15 mouse cellular contexts compared by ENCODE assay signal in genomic region chr16:89944604-89945283, GRCm38 (mm10).
DNase-seq lines count a peak whose midpoint lies in the region; ATAC-seq and TF ChIP-seq lines count a peak whose summit lies in the region.
"Had no signal": no experiment of that assay in that cellular context is flagged by ENCODE, and none has a peak within 500 bp of the region (broad histone marks: within the 10 kb centered on the region; RNA-seq: fewer than 3 reads in every experiment).

No protein-coding gene starts in this region.

- no peak for TF ChIP-seq POLR2A in cerebellum, adult 2 months (IDR thresholded peaks at IDR 0.05; ENCODE audit: borderline replicate concordance, insufficient read depth, low read length)

- no peak overlapping the region for H3K9ac ChIP-seq in hindbrain, embryonic 14.5 days
- peak overlapping the region; percentile 47 for H3K9ac ChIP-seq in midbrain, embryonic 11.5 days (ENCODE audit: low read length)
- H3K9ac ChIP-seq: heart, embryonic 12.5 days; lung, embryonic 14.5 days had no signal

- 51% methylated on average over 19 of the region's 19 CpGs for WGBS in cerebellum, adult 2 months
- WGBS in hindbrain, embryonic 14.5 days: 24% methylated on average over 19 of the region's 19 CpGs
- 19% methylated on average over 19 of the region's 19 CpGs for WGBS in midbrain, embryonic 11.5 days

- H3K27me3 ChIP-seq in cerebellum, adult 2 months (ENCODE audit: control insufficient read depth, insufficient read depth, low read length): no peaks in the 10 kb centered on the region
- H3K27me3 ChIP-seq in hindbrain, embryonic 14.5 days (ENCODE audit: control insufficient read depth, insufficient read depth, low read length): no peaks in the 10 kb centered on the region
- no peaks in the 10 kb centered on the region for H3K27me3 ChIP-seq in midbrain, embryonic 11.5 days (ENCODE audit: control insufficient read depth, insufficient read depth, low read length)
- H3K27me3 ChIP-seq: heart, embryonic 12.5 days had no signal

- ATAC-seq in hindbrain, embryonic 14.5 days (ENCODE audit: low FRiP score): no peak
- peak; percentile 35 for ATAC-seq in midbrain, embryonic 11.5 days (ENCODE audit: low FRiP score)
- ATAC-seq: inflammation-experienced regulatory T-cells, adult 6 months had no signal

- H3K4me2 ChIP-seq in hindbrain, embryonic 14.5 days (replicated peaks): peak overlapping the region; percentile 23; the same call in 1 of the 2 replicates
- H3K4me2 ChIP-seq in midbrain, embryonic 11.5 days: peak overlapping the region; percentile 32
- H3K4me2 ChIP-seq: heart, embryonic 12.5 days; lung, embryonic 14.5 days had no signal

- H3K4me3 ChIP-seq in cerebellum, adult 2 months (replicated peaks; ENCODE audit: insufficient read depth, low read depth, low read length): no peak overlapping the region
- no peak overlapping the region for H3K4me3 ChIP-seq in hindbrain, embryonic 14.5 days (replicated peaks; ENCODE audit: low read length)
- H3K4me3 ChIP-seq in midbrain, embryonic 11.5 days (ENCODE audit: low read depth, low read length): no peak overlapping the region
- H3K4me3 ChIP-seq: gastrocnemius, adult 2 months; heart, embryonic 12.5 days had no signal

- H3K4me1 ChIP-seq in cerebellum, adult 2 months (ENCODE audit: control insufficient read depth, insufficient read depth, low read length): peaks cover 57% of the 10 kb centered on the region
- H3K4me1 ChIP-seq in hindbrain, embryonic 14.5 days (replicated peaks; ENCODE audit: control insufficient read depth, insufficient read depth, low read length): peaks cover 33% of the 10 kb centered on the region
- H3K4me1 ChIP-seq in midbrain, embryonic 11.5 days (ENCODE audit: control insufficient read depth, insufficient read depth, low read length): peaks cover 35% of the 10 kb centered on the region

- H3K27ac ChIP-seq in cerebellum, adult 2 months (ENCODE audit: insufficient read depth, low read length): 0 out of 2 replicates have a peak overlapping the region, but pooled peaks have one; percentile 18
- no peak overlapping the region for H3K27ac ChIP-seq in hindbrain, embryonic 14.5 days
- H3K27ac ChIP-seq in midbrain, embryonic 11.5 days (ENCODE audit: low read depth, low read length): peak overlapping the region; percentile 51
- H3K27ac ChIP-seq: gastrocnemius, adult 2 months had no signal

- TF ChIP-seq CTCF in cerebellum, adult 2 months (IDR thresholded peaks at IDR 0.05; ENCODE audit: borderline replicate concordance, insufficient read depth, low read depth, low read length): no peak

- H3K36me3 ChIP-seq in hindbrain, embryonic 14.5 days (replicated peaks; ENCODE audit: control insufficient read depth, insufficient read depth): no peaks in the 10 kb centered on the region
- H3K36me3 ChIP-seq in midbrain, embryonic 11.5 days (ENCODE audit: control insufficient read depth, insufficient read depth, low read length): no peaks in the 10 kb centered on the region

- H3K9me3 ChIP-seq in hindbrain, embryonic 14.5 days (ENCODE audit: control insufficient read depth, low read length): no peaks in the 10 kb centered on the region
- H3K9me3 ChIP-seq in midbrain, embryonic 11.5 days (ENCODE audit: control insufficient read depth, low read length): no peaks in the 10 kb centered on the region; the same call in 1 of the 2 replicates

- no peak for DNase-seq in cerebellum, adult 2 months
- DNase-seq in cerebellum, adult 9-11 months: no peak
- DNase-seq in embryo, embryonic 9.5 days (ENCODE audit: extremely low spot score): peak; percentile 28
- no peak for DNase-seq in hindbrain, embryonic 14.5 days (ENCODE audit: low spot score)
- DNase-seq in midbrain, embryonic 11.5 days (ENCODE audit: low spot score, missing footprints): peak; percentile 90
- no peak for DNase-seq in lung, postnatal 4 days
- no peak for DNase-seq in lung, postnatal 14 days
- no peak for DNase-seq in left cerebral cortex, adult 11 months (ENCODE audit: low spot score)
- DNase-seq: cerebellum, adult 8-10 months; gastrocnemius, adult 2 months; kidney, postnatal 36 days; lung, embryonic 14.5 days; thymus, postnatal 14 days had no signal

Comparison
In these comparisons a context has a peak if more than half of its experiments do, and no peak if none do; other contexts are left out.
1. DNase-seq: peak in embryo, embryonic 9.5 days (single experiment) and midbrain, embryonic 11.5 days (single experiment); none in cerebellum, adult 2 months (0 of 2), cerebellum, adult 9-11 months (single experiment), hindbrain, embryonic 14.5 days (single experiment), lung, postnatal 4 days (0 of 2), lung, postnatal 14 days (single experiment) and left cerebral cortex, adult 11 months (single experiment).